Mouse (Mus musculus) thymus, postnatal 4 days (tissue): ENCODE results near the gene Gadd45a.

Experiments used
- DNase-seq: peaks from one replicate; pipeline ENCODE4 v3.0.0; 2021

Gene Gadd45a

GRCm38 (mm10) chr6:67015739-67016519 lies 21.3 kb downstream of the Gadd45a start:
- no peak for DNase-seq

- no peak for DNase-seq
These were observed 22.6 kb downstream of the Gadd45a start for GRCm38 (mm10) chr6:67014679-67015075.

- DNase-seq = no peak
These were observed 23.1 kb downstream of the Gadd45a start for GRCm38 (mm10) chr6:67013949-67014678.

GRCm38 (mm10) chr6:67013293-67013948 lies 23.8 kb downstream of the Gadd45a start:
- DNase-seq = no peak

- DNase-seq = no peak
These were observed 26.1 kb downstream of the Gadd45a start for GRCm38 (mm10) chr6:67011217-67011518.

GRCm38 (mm10) chr6:67010370-67011216 lies 26.7 kb downstream of the Gadd45a start:
- no peak for DNase-seq

GRCm38 (mm10) chr6:67009888-67010287 lies 27.4 kb downstream of the Gadd45a start:
- no peak for DNase-seq

- DNase-seq = no peak
These were observed 37.5 kb downstream of the Gadd45a start for GRCm38 (mm10) chr6:66999800-67000199.

GRCm38 (mm10) chr6:66998645-66999044 lies 38.6 kb downstream of the Gadd45a start:
- no peak for DNase-seq

- DNase-seq = no peak
These were observed 41.0 kb downstream of the Gadd45a start for GRCm38 (mm10) chr6:66996257-66996656.

GRCm38 (mm10) chr6:66995825-66996224 lies 41.4 kb downstream of the Gadd45a start:
- no peak for DNase-seq

GRCm38 (mm10) chr6:66994981-66995380 lies 42.3 kb downstream of the Gadd45a start:
- no peak for DNase-seq

GRCm38 (mm10) chr6:66992786-66993185 lies 44.5 kb downstream of the Gadd45a start:
- DNase-seq = no peak

- no peak for DNase-seq
These were observed 45.0 kb downstream of the Gadd45a start for GRCm38 (mm10) chr6:66992232-66992631.

GRCm38 (mm10) chr6:66989518-66989917 lies 47.7 kb downstream of the Gadd45a start:
- DNase-seq = no peak

- no peak for DNase-seq
These were observed 48.2 kb downstream of the Gadd45a start for GRCm38 (mm10) chr6:66989037-66989436.

- DNase-seq = no peak
These were observed 48.9 kb downstream of the Gadd45a start for GRCm38 (mm10) chr6:66988363-66988762.

GRCm38 (mm10) chr6:66987643-66988042 lies 49.6 kb downstream of the Gadd45a start:
- DNase-seq = peak; percentile 61

GRCm38 (mm10) chr6:66986063-66986462 lies 51.2 kb downstream of the Gadd45a start:
- DNase-seq = no peak

GRCm38 (mm10) chr6:66985500-66985899 lies 51.8 kb downstream of the Gadd45a start:
- no peak for DNase-seq
